Mouse (Mus musculus) gastrocnemius, postnatal 36 days (tissue): ENCODE measurements around the gene Gm28308. TPM values are rescaled to one million over a fixed set of nuclear protein-coding genes. Genes with fewer than 3 reads are reported as not detected.

Experiments
- DNase-seq, 2 experiments: peaks; one replicate each; pipeline ENCODE4 v3.0.0; 2022
- intact Hi-C: fragments of 180-260 bp; cut with DNase I; formaldehyde crosslinking; loops from one replicate; pipeline ENCODE4 v1.15.1; 2025
- total RNA-seq, 2 experiments: library from RNA; stranded (reverse); gene quantifications; 2 replicates each; pipeline ENCODE4 v1.2.3; 2021

The Gm28308 gene
- total RNA-seq, 2 experiments from 2014 or later: 0.71 TPM; not detected in 1

GRCm38 (mm10) chr6:52233546-52234427 lies 20.6 kb upstream of the Gm28308 start:
- intact Hi-C loops: no loop called here
- peak; percentile 79 for DNase-seq

GRCm38 (mm10) chr6:52232984-52233545 lies 19.9 kb upstream of the Gm28308 start:
- peak in 1 of 2 experiments; percentile 58 for DNase-seq
- intact Hi-C loops: loop anchor here (1.0 kb wide), 1 partner anchor 1061 kb away; no protein-coding TSS in a partner anchor

- DNase-seq: peak in 1 of 2 experiments; percentile 58
Measured at GRCm38 (mm10) chr6:52232568-52232965, 19.4 kb upstream of the Gm28308 start.

GRCm38 (mm10) chr6:52231885-52232567 lies 18.9 kb upstream of the Gm28308 start:
- intact Hi-C loops: loop anchor here (1.0 kb wide), 1 partner anchor 1060 kb away; no protein-coding TSS in a partner anchor
- peak; percentile 38 to 53 for DNase-seq

More at GRCm38 (mm10) chr6:52232568-52232965, 19.4 kb upstream of the Gm28308 start:
- intact Hi-C loops: loop anchor here (1.0 kb wide), 1 partner anchor 1060 kb away; no protein-coding TSS in a partner anchor

GRCm38 (mm10) chr6:52230516-52231165 lies 17.5 kb upstream of the Gm28308 start, which contains the start of gene Hoxa9:
Gene Hoxa9 (minus strand): TSS chr6:52231089.
- DNase-seq: peak; percentile 1 to 54
- intact Hi-C loops: no loop called here

- peak in 1 of 2 experiments; percentile 70 for DNase-seq
- intact Hi-C loops: loop anchor here (10.0 kb wide), 1 partner anchor 1425 kb away; no protein-coding TSS in a partner anchor
Measured at GRCm38 (mm10) chr6:52229558-52230416, 16.6 kb upstream of the Gm28308 start.

GRCm38 (mm10) chr6:52228475-52229465 lies 15.6 kb upstream of the Gm28308 start:
- peak in 1 of 2 experiments; percentile 74 for DNase-seq
- intact Hi-C loops: loop anchor here (10.0 kb wide), 1 partner anchor 1424 kb away; no protein-coding TSS in a partner anchor

GRCm38 (mm10) chr6:52227470-52228222 lies 14.5 kb upstream of the Gm28308 start:
- no peak for DNase-seq
- intact Hi-C loops: loop anchor here (1.0 to 10.0 kb wide), 2 partner anchors 1055 to 1423 kb away; no protein-coding TSS in a partner anchor

- intact Hi-C loops: loop anchor here (1.0 to 10.0 kb wide), 2 partner anchors 1054 to 1422 kb away; no protein-coding TSS in a partner anchor
- DNase-seq: peak in 1 of 2 experiments; percentile 55
Measured at GRCm38 (mm10) chr6:52226569-52227257, 13.6 kb upstream of the Gm28308 start.

GRCm38 (mm10) chr6:52225612-52226568 lies 12.8 kb upstream of the Gm28308 start:
- peak; percentile 78 to 80 for DNase-seq
- intact Hi-C loops: loop anchor here (10.0 kb wide), 1 partner anchor 1421 kb away; no protein-coding TSS in a partner anchor

GRCm38 (mm10) chr6:52224895-52225611 lies 11.9 kb upstream of the Gm28308 start:
- peak; percentile 3 to 32 for DNase-seq
- intact Hi-C loops: loop anchor here (5.0 to 10.0 kb wide), 3 partner anchors 353 to 1420 kb away; partner anchors contain the start of gene Hnrnpa2b1

GRCm38 (mm10) chr6:52223939-52224760 lies 11.0 kb upstream of the Gm28308 start:
- peak; percentile 3 to 23 for DNase-seq
- intact Hi-C loops: loop anchor here (2.0 to 10.0 kb wide), 4 partner anchors 352 to 1419 kb away; partner anchors contain the start of gene Hnrnpa2b1

GRCm38 (mm10) chr6:52222729-52223128 lies 9.6 kb upstream of the Gm28308 start:
- DNase-seq: peak in 1 of 2 experiments; percentile 10
- intact Hi-C loops: loop anchor here (2.0 to 10.0 kb wide), 4 partner anchors 350 to 1418 kb away; partner anchors contain the start of gene Hnrnpa2b1
